Mouse (Mus musculus): Measurements from ENCODE around the gene Supt16.

- TF ChIP-seq CTCF (IDR thresholded peaks at IDR 0.05; ENCODE audit: low read depth) (peak; percentile 29), EP300 (IDR thresholded peaks at IDR 0.05; ENCODE audit: low read depth) (no peak)
Observed at GRCm38 (mm10) chr14:52118823-52119608, 78.2 kb downstream of the Supt16 start.
